Mouse (Mus musculus): ENCODE data around the gene Dab2ip.

- TF ChIP-seq POLR2A (IDR thresholded peaks at IDR 0.05; ENCODE audit: extremely low read depth, insufficient read depth, low read length) (no peak), CTCF (IDR thresholded peaks at IDR 0.05; ENCODE audit: low read depth, low read length) (no peak)
Observed at GRCm38 (mm10) chr2:35760352-35760751, 202.3 kb downstream of the Dab2ip start.

Measured in liver, adult 2 months (tissue).